Mouse (Mus musculus) right cerebral cortex, adult 2 months (tissue): ENCODE measurements around the gene Rimbp2.
"Not testable (repeated sequence)": the region's sequence is repeated elsewhere in the genome, so short reads cannot be mapped to it uniquely, and the experiment has no call there.

ENCODE experiments used
- DNase-seq, 2 experiments: peaks; one replicate each; pipeline ENCODE4 v3.0.0; 2021 to 2022; ENCODE audit warnings: low spot score in 2 of 2

Rimbp2 gene

GRCm38 (mm10) chr5:128745206-128745605 is 208.1 kb downstream of the Rimbp2 start:
- DNase-seq: no peak

GRCm38 (mm10) chr5:128744351-128744750 is 208.9 kb downstream of the Rimbp2 start:
- no peak for DNase-seq

- no peak for DNase-seq
These were observed 213.5 kb downstream of the Rimbp2 start for GRCm38 (mm10) chr5:128739838-128740171.

GRCm38 (mm10) chr5:128739168-128739837 is 214.0 kb downstream of the Rimbp2 start:
- DNase-seq: no peak

GRCm38 (mm10) chr5:128735921-128736320 is 217.4 kb downstream of the Rimbp2 start:
- DNase-seq: no peak

- peak; percentile 71 for DNase-seq
These were observed 219.3 kb downstream of the Rimbp2 start for GRCm38 (mm10) chr5:128733955-128734354.

GRCm38 (mm10) chr5:128732416-128733014 is 220.8 kb downstream of the Rimbp2 start:
- DNase-seq: no peak

GRCm38 (mm10) chr5:128730634-128731033 is 222.7 kb downstream of the Rimbp2 start:
- DNase-seq: peak in 1 of 2 experiments; percentile 58

GRCm38 (mm10) chr5:128729341-128729740 is 223.9 kb downstream of the Rimbp2 start:
- no peak for DNase-seq

- not testable (repeated sequence) for DNase-seq
These were observed 232.8 kb downstream of the Rimbp2 start for GRCm38 (mm10) chr5:128720461-128720860.

- no peak for DNase-seq
These were observed 238.1 kb downstream of the Rimbp2 start for GRCm38 (mm10) chr5:128715171-128715570.

GRCm38 (mm10) chr5:128711847-128712246 is 241.4 kb downstream of the Rimbp2 start:
- no peak for DNase-seq

- no peak for DNase-seq
These were observed 242.7 kb downstream of the Rimbp2 start for GRCm38 (mm10) chr5:128710596-128710995.

GRCm38 (mm10) chr5:128708929-128709328 is 244.4 kb downstream of the Rimbp2 start:
- DNase-seq: no peak
